Mouse (Mus musculus): ENCODE measurements around the gene Gna11.

- TF ChIP-seq EP300 (IDR thresholded peaks at IDR 0.05; ENCODE audit: insufficient read depth, low read depth, low read length) = no peak
- no peak for TF ChIP-seq POLR2A (IDR thresholded peaks at IDR 0.05; ENCODE audit: insufficient read depth, low read depth, low read length)
Measured at GRCm38 (mm10) chr10:81513798-81514197, 31.2 kb downstream of the Gna11 start.

All from heart, adult 2 months (tissue).